Mouse (Mus musculus) midbrain, embryonic 14.5 days (tissue): ENCODE measurements around the gene Creb3l1. TPM values are rescaled to one million over a fixed set of nuclear protein-coding genes. Genes with fewer than 3 reads are reported as not detected.
A peak's percentile ranks its signal among the peaks of the same experiment; 100 is the strongest.

Experiments used
- ATAC-seq: fragments of 200-750 bp; cut with Nextera tagmentation; 2 replicates; pipeline ENCODE4 v1.8.0; 2017; ENCODE audit warnings: moderate number of reproducible peaks, moderate library complexity; ENCODE audit not compliant: low FRiP score, low TSS enrichment
- DNase-seq: peaks from one replicate; pipeline ENCODE4 v3.0.0-alpha.2; 2015
- H3K27ac ChIP-seq: fragments of 300-500 bp; sonication (generic); replicated peaks from 2 replicates; pipeline ENCODE4 v1.5.1; 2014; ENCODE audit warnings: mild to moderate bottlenecking, low read depth, low read length, moderate library complexity
- H3K27me3 ChIP-seq: fragments of 300-500 bp; sonication (generic); 2 replicates; pipeline ENCODE4 v1.6.1; 2014; ENCODE audit warnings: low read length, control low read depth, mixed read lengths; ENCODE audit not compliant: control insufficient read depth, insufficient read depth
- H3K36me3 ChIP-seq: fragments of 300-500 bp; sonication (generic); 2 replicates; pipeline ENCODE4 v1.6.1; 2014; ENCODE audit warnings: low read length, control low read depth; ENCODE audit not compliant: control insufficient read depth, insufficient read depth
- H3K4me1 ChIP-seq: fragments of 300-500 bp; sonication (generic); 2 replicates; pipeline ENCODE4 v1.6.1; 2014; ENCODE audit warnings: mild to moderate bottlenecking, antibody characterized with exemption, low read length, control low read depth; ENCODE audit not compliant: control insufficient read depth, insufficient read depth
- H3K4me2 ChIP-seq: fragments of 300-500 bp; sonication (generic); 2 replicates; pipeline ENCODE4 v1.6.1; 2014; ENCODE audit warnings: mild to moderate bottlenecking, low read length, moderate library complexity
- H3K4me3 ChIP-seq: fragments of 300-500 bp; sonication (generic); replicated peaks from 2 replicates; pipeline ENCODE4 v1.5.1; 2014; ENCODE audit warnings: low read depth, low read length
- H3K9ac ChIP-seq: fragments of 300-500 bp; sonication (generic); replicated peaks from 2 replicates; pipeline ENCODE4 v1.6.1; 2014; ENCODE audit warnings: mild to moderate bottlenecking, low read length, moderate library complexity
- H3K9me3 ChIP-seq: fragments of 300-500 bp; sonication (generic); 2 replicates; pipeline ENCODE4 v1.6.1; 2016; ENCODE audit warnings: low read length, control low read depth, mixed read lengths; ENCODE audit not compliant: control insufficient read depth
- WGBS: fragments of 180-500 bp; shearing (Covaris S2); extraction: QIAGEN DNeasy Blood & Tissue Kit; methylation state at CpG from one replicate; pipeline ENCODE4 v1.1.7; 2014; 5-methylcytosine and 5-hydroxymethylcytosine counted together
- polyA plus RNA-seq: library from polyadenylated mRNA; unstranded; fragments of >200 nt; fragmentation: Nextera tagmentation; extraction: Ambion mirVana; gene quantifications from 2 replicates; pipeline ENCODE4 v1.2.1, GENCODE M21; 2014

The Creb3l1 gene
- polyA plus RNA-seq, 1 experiment from 2014 or later: 2.0 TPM

DNA sequence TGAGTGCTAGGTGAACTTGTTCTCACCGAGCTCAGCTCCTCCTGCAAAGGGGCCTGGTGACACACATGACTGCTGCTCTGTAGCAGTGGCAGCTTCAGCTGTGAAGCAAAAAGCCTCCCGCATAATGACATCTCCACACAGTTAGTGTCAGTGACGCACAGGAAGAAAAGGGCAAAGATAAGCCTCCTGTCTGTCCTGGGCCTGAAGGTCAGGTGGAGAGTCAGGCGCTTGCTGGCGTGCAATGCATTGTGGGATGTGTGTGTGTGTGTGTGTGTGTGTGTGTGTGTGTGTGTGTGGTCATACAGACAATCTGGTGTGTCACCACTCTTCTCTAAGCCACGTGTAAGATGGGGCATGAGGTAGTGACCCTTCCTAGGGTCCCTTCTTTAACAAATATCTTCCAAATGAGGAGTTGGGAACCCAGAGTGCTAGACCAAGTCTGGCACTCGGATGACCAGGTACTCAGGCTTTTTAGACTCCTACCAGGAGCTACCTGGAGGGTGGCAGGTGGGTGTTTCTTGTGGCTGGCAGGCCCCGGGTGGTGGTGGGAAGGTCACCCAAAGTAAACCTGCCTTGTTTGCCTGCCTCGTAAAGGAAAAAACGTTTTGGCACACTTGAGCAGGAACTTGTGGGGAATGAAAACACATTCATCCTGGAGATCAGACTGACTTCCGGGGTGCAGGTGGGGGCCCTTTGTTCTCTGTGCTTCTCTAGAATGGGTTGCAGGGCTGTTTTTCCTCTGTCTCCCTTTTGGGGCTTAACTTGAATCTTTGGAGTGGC, 3.7 kb upstream of the Creb3l1 start:
- no peaks in the 10 kb centered on the region for H3K36me3 ChIP-seq
- no peaks in the 10 kb centered on the region for H3K9me3 ChIP-seq
- no peak overlapping the region for H3K27ac ChIP-seq
- H3K4me3 ChIP-seq: no peak overlapping the region
- 56% methylated on average over 11 of the region's 11 CpGs for WGBS
- H3K9ac ChIP-seq: no peak overlapping the region
- peaks cover 12% of the 10 kb centered on the region; the same call in 1 of the 2 replicates for H3K27me3 ChIP-seq
- ATAC-seq (no peak), DNase-seq (no peak)
- H3K4me1 ChIP-seq: peaks cover 5% of the 10 kb centered on the region; the same call in 1 of the 2 replicates
- no peak overlapping the region for H3K4me2 ChIP-seq

DNA sequence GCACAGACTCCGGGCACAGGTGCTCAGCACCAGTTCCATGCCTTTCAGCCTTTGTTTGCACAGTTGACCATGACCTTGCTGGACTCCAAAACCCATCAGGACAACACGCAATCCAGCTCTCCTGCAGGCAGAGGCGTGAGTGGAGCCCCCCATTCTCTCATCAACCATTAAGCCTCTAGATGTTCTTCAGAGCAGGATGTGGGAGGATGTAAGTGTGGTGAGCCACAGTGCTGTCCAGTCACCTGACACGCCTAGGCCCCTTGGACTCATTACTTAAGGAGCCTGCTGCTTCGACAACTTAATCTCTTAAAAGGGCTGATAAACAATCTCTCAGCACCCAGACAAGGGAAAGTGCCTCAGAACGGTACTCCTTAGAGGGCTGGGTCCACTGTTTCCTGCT, 1.7 kb upstream of the Creb3l1 start:
- Histone ChIP-seq H3K27ac (no peak overlapping the region), H3K9ac (no peak overlapping the region), H3K36me3 (no peaks in the 10 kb centered on the region), H3K4me3 (no peak overlapping the region), H3K4me1 (peaks cover 5% of the 10 kb centered on the region; the same call in 1 of the 2 replicates), H3K4me2 (no peak overlapping the region), H3K27me3 (peaks cover 18% of the 10 kb centered on the region; the same call in 1 of the 2 replicates), H3K9me3 (no peaks in the 10 kb centered on the region)
- no peak for ATAC-seq
- WGBS: 78% methylated on average over 6 of the region's 6 CpGs
- no peak for DNase-seq

DNA sequence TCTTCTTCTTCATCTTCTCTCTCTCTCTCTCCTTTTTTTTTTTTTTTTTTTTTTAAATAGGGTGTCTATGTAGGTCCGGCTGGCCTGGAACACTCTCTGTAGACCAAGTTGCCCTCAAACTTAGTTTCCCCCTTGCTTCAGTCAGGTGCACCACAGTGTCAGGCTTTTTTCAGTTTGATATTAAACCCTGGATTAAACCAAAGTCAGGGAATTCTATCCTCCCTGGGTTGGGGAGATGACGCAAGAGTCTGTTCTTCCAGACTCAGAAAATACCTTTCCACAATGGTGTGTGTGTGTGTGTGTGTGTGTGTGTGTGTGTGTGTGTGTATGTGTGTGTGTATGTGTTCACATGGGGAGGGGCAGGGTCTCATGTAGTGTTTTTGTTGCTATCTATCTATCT, 900 bp upstream of the Creb3l1 start:
- WGBS: 90% methylated on average over 2 of the region's 2 CpGs
- Histone ChIP-seq H3K36me3 (no peaks in the 10 kb centered on the region), H3K27me3 (peaks cover 18% of the 10 kb centered on the region; the same call in 1 of the 2 replicates), H3K9ac (no peak overlapping the region), H3K27ac (no peak overlapping the region), H3K4me1 (peaks cover 5% of the 10 kb centered on the region; the same call in 1 of the 2 replicates), H3K4me3 (no peak overlapping the region), H3K9me3 (no peaks in the 10 kb centered on the region), H3K4me2 (no peak overlapping the region)
- DNase-seq: no peak
- ATAC-seq: no peak

DNA sequence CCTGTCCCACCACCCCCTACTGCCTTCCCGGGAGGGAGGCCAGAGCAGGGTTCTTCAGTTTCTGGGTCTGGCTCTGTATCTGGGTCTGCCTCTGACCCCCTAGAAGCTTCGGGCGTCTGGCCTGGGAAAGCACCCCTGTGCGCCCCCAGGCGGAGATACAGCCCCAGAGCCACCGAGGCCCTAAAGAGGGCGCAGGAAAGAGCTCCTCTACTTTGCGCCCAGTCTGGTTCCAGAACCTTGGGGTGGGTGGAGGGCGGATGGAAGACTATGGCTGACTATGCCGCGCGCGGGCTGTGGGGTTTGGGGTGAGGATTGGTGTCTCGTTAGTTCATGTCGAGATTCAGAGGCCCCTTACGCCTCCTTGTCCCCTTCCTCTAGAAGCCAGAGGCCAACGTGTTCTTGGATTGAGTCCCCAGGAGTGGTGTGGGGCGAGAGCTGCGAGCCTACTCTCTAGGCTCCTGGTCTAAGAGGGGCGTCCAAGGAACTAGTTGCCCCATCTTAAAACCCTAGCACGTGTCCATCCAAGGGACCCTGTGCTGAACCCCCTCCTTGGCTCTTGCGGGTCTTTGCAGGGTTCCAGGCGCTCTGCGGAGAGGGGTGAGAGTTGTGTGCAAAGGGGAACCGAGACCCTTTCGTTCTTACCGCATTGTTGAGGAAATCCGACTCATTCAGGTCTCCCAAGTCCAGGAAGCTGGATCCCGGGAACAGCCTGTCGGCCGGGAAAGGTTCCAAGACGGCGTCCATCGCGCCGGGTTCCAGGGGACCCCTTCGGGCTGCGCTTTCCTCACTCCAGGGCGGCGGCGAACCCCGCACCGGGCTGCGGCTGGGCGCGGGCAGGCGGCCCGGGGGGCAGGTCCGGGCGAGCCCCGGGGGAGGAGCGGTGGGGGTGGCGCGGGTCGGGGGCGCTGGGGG, 684 bp downstream of the Creb3l1 start:
- Histone ChIP-seq H3K4me3 (peak overlapping the region; percentile 54), H3K27me3 (peaks cover 18% of the 10 kb centered on the region; the same call in 1 of the 2 replicates), H3K9ac (peak overlapping the region; percentile 56), H3K4me2 (peak overlapping the region; percentile 97), H3K4me1 (peaks cover 5% of the 10 kb centered on the region; the same call in 1 of the 2 replicates), H3K27ac (no peak overlapping the region), H3K36me3 (no peaks in the 10 kb centered on the region), H3K9me3 (no peaks in the 10 kb centered on the region)
- DNase-seq (peak; percentile 63), ATAC-seq (0 out of 2 replicates have a peak, but pooled peaks have one; percentile 43)
- WGBS: 5% methylated on average over 56 of the region's 56 CpGs

DNA sequence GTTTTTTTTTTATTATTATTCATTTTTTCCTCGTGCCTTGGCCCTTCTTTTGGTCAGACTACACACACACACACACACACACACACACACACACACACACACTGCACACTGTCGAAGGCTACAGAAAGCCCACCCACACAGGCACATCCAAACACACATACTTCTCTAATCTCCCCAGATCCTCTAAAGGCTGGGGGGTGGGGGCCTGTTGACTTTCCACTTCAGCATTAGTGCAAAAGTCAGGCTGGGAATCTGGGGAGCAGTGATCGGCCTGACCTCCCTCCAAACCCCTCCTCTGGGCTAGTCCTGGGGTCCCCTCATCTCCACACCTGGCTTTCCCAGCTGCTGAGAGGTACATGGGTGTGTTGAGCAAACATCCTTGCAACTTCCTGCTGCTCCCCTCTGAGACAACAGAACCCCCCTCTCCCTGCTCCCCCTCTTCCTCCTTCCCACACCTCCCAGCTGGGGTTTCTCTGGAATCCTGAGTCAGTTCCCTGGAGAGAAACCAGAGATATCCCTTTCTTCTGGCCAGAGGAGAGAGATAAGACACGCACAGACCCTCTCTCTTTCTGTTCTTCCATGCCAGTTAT, 3.5 kb downstream of the Creb3l1 start:
- H3K27ac ChIP-seq: no peak overlapping the region
- WGBS: 61% methylated on average over 4 of the region's 4 CpGs
- ATAC-seq (no peak), DNase-seq (no peak)
- peaks cover 5% of the 10 kb centered on the region; the same call in 1 of the 2 replicates for H3K4me1 ChIP-seq
- no peaks in the 10 kb centered on the region for H3K9me3 ChIP-seq
- no peak overlapping the region for H3K4me2 ChIP-seq
- no peaks in the 10 kb centered on the region for H3K36me3 ChIP-seq
- H3K4me3 ChIP-seq: no peak overlapping the region
- H3K27me3 ChIP-seq: peaks cover 18% of the 10 kb centered on the region; the same call in 1 of the 2 replicates
- H3K9ac ChIP-seq: no peak overlapping the region

DNA sequence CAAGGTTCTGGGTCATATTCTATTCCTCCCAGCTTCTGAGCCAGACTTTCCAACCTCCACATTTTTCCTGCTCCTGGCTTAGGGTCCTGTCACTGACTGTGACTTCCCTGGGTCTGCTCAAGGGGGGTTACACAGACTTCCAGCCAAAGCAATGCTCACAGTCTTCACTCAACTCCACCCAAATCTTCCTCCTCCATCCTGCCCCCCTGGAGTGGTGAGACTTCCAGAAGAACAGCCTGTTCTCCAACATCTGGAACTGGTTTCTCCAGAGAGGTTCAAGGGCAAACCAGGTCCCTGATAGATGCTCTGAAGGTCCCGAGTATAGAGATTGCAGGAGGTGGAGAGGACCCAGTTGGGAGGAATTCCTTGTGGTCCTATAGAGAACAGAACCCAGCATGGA, 6.9 kb downstream of the Creb3l1 start:
- Histone ChIP-seq H3K4me3 (no peak overlapping the region), H3K27ac (no peak overlapping the region), H3K9me3 (no peaks in the 10 kb centered on the region), H3K4me1 (no peaks in the 10 kb centered on the region), H3K36me3 (no peaks in the 10 kb centered on the region), H3K4me2 (no peak overlapping the region), H3K9ac (no peak overlapping the region), H3K27me3 (0 out of 2 replicates have a peak, but pooled peaks cover 3% of the 10 kb centered on the region)
- 81% methylated on average over 1 of the region's 1 CpGs for WGBS
- ATAC-seq (no peak), DNase-seq (no peak)

DNA sequence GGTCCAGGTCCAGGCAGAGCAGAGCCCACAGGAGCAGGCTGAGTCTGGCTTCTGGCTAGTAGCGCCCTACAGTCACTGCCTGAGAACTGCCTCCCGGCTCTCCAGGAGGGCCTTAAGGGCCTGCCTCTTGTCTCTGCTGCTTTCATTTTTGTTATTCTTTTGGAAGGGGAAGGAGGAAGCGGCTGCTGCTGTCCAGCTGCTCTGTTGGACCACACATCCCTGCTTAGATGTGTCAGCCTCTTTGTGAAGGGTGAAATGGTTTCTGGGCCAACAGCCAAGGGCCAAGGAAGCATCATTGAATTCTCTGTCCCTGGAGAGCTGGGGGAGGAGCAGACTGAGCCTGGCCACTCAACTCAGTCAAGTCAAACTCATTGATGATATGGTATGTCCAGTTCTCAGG, 7.3 kb downstream of the Creb3l1 start:
- H3K4me2 ChIP-seq: no peak overlapping the region
- ATAC-seq (no peak), DNase-seq (peak; percentile 44)
- H3K9ac ChIP-seq: no peak overlapping the region
- no peak overlapping the region for H3K4me3 ChIP-seq
- no peak overlapping the region for H3K27ac ChIP-seq
- H3K27me3 ChIP-seq: no peaks in the 10 kb centered on the region
- WGBS: 41% methylated on average over 3 of the region's 3 CpGs
- H3K9me3 ChIP-seq: no peaks in the 10 kb centered on the region
- no peaks in the 10 kb centered on the region for H3K36me3 ChIP-seq
- H3K4me1 ChIP-seq: no peaks in the 10 kb centered on the region

DNA sequence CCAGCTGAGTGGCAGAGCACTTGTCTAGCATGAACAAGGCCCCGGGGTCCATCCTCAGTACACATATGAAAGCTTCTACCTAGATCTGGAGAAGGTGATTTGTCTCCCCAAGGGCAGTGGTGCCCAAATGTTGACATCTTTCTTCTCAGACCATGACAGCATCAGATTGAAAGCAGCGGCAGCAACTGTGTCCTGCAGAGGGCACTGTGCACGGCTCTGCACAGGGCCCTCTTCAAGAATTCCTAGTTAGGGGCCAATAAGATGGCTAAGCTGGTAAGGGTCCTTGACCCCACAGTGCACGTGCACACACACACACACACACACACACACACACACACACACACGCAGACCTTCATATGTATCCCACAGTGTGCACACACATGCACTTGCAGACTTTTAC, 9.4 kb downstream of the Creb3l1 start:
- H3K36me3 ChIP-seq: no peaks in the 10 kb centered on the region
- no peaks in the 10 kb centered on the region for H3K27me3 ChIP-seq
- ATAC-seq (no peak), DNase-seq (no peak)
- H3K9me3 ChIP-seq: no peaks in the 10 kb centered on the region
- no peak overlapping the region for H3K4me2 ChIP-seq
- H3K9ac ChIP-seq: no peak overlapping the region
- WGBS: 84% methylated on average over 5 of the region's 5 CpGs
- no peak overlapping the region for H3K4me3 ChIP-seq
- H3K4me1 ChIP-seq: no peaks in the 10 kb centered on the region
- H3K27ac ChIP-seq: no peak overlapping the region
